Mouse (Mus musculus): ENCODE results near the gene Arrdc5.

Gene Arrdc5

GRCm38 (mm10) chr17:56300186-56300585 is at the start of gene Arrdc5:
Gene Arrdc5 (minus strand): TSS chr17:56300286.
- DNase-seq (ENCODE audit: low read depth): no peak

- no peak for DNase-seq (ENCODE audit: low read depth)
Observed at GRCm38 (mm10) chr17:56348586-56348985, 48.5 kb upstream of the Arrdc5 start.

- no peak for DNase-seq (ENCODE audit: low read depth)
Observed at GRCm38 (mm10) chr17:56348128-56348527, 48.0 kb upstream of the Arrdc5 start.

- no peak for DNase-seq (ENCODE audit: low read depth)
Observed at GRCm38 (mm10) chr17:56345364-56345763, 45.3 kb upstream of the Arrdc5 start.

- no peak for DNase-seq (ENCODE audit: low read depth)
Observed at GRCm38 (mm10) chr17:56343466-56343865, 43.4 kb upstream of the Arrdc5 start.

GRCm38 (mm10) chr17:56340717-56341116 is 40.6 kb upstream of the Arrdc5 start:
- no peak for DNase-seq (ENCODE audit: low read depth)

GRCm38 (mm10) chr17:56338909-56339308 is 38.8 kb upstream of the Arrdc5 start:
- no peak for DNase-seq (ENCODE audit: low read depth)

- DNase-seq (ENCODE audit: low read depth): no peak
Observed at GRCm38 (mm10) chr17:56337791-56338190, 37.7 kb upstream of the Arrdc5 start.

- DNase-seq (ENCODE audit: low read depth): no peak
Observed at GRCm38 (mm10) chr17:56337190-56337589, 37.1 kb upstream of the Arrdc5 start.

GRCm38 (mm10) chr17:56332987-56333386 is 32.9 kb upstream of the Arrdc5 start:
- DNase-seq (ENCODE audit: low read depth): no peak

- DNase-seq (ENCODE audit: low read depth): no peak
Observed at GRCm38 (mm10) chr17:56331256-56331655, 31.2 kb upstream of the Arrdc5 start.

GRCm38 (mm10) chr17:56330345-56330744 is 30.3 kb upstream of the Arrdc5 start:
- no peak for DNase-seq (ENCODE audit: low read depth)

- no peak for DNase-seq (ENCODE audit: low read depth)
Observed at GRCm38 (mm10) chr17:56329267-56329666, 29.2 kb upstream of the Arrdc5 start.

- DNase-seq (ENCODE audit: low read depth): no peak
Observed at GRCm38 (mm10) chr17:56326153-56327147, 26.4 kb upstream of the Arrdc5 start.

GRCm38 (mm10) chr17:56325450-56326152 is 25.5 kb upstream of the Arrdc5 start, which contains the start of gene Kdm4b:
Gene Kdm4b (plus strand): TSS chr17:56326062.
- peak; percentile 100 for DNase-seq (ENCODE audit: low read depth)

- DNase-seq (ENCODE audit: low read depth): no peak
Observed at GRCm38 (mm10) chr17:56324419-56324818, 24.3 kb upstream of the Arrdc5 start.

- DNase-seq (ENCODE audit: low read depth): no peak
Observed at GRCm38 (mm10) chr17:56309191-56309945, 9.3 kb upstream of the Arrdc5 start.

- DNase-seq (ENCODE audit: low read depth): no peak
Observed at GRCm38 (mm10) chr17:56308088-56308487, 8.0 kb upstream of the Arrdc5 start.

- DNase-seq (ENCODE audit: low read depth): no peak
Observed at GRCm38 (mm10) chr17:56305826-56306225, 5.7 kb upstream of the Arrdc5 start.

GRCm38 (mm10) chr17:56305156-56305555 is 5.1 kb upstream of the Arrdc5 start:
- DNase-seq (ENCODE audit: low read depth): no peak

- DNase-seq (ENCODE audit: low read depth): no peak
Observed at GRCm38 (mm10) chr17:56304718-56305117, 4.6 kb upstream of the Arrdc5 start.

Data from fibroblast of lung, adult 2 months (primary cell).